Mouse (Mus musculus) myocyte (in vitro differentiated cells): ENCODE measurements around the gene Hmox2. TPM values are rescaled to one million over a fixed set of nuclear protein-coding genes. Genes with fewer than 3 reads are reported as not detected.
"Not testable (repeated sequence)": the region's sequence is repeated elsewhere in the genome, so short reads cannot be mapped to it uniquely, and the experiment has no call there.

Experiments used
- H3K27me3 ChIP-seq: one replicate; pipeline ENCODE4 v1.6.1; 2011; ENCODE audit not compliant: control insufficient read depth, insufficient read depth, insufficient read length
- H3K36me3 ChIP-seq: one replicate; pipeline ENCODE4 v1.6.1; 2011; ENCODE audit not compliant: control insufficient read depth, insufficient read depth
- H3K4me2 ChIP-seq: one replicate; pipeline ENCODE4 v1.6.1; 2011; ENCODE audit warnings: low read depth, control low read depth
- H3K4me3 ChIP-seq: one replicate; pipeline ENCODE4 v1.5.1; 2011; ENCODE audit warnings: mild to moderate bottlenecking, control low read depth, moderate library complexity
- H3K79me2 ChIP-seq: one replicate; pipeline ENCODE4 v1.6.1; 2011; ENCODE audit not compliant: control insufficient read depth, insufficient read depth
- H3ac ChIP-seq: one replicate; pipeline ENCODE4 v1.6.1; 2011; ENCODE audit not compliant: control insufficient read depth, insufficient read length
- CEBPB ChIP-seq: IDR thresholded peaks from 2 replicates; pipeline ENCODE4 v1.6.1; 2011; ENCODE audit warnings: mild to moderate bottlenecking, moderate library complexity; ENCODE audit not compliant: poor library complexity, insufficient read depth, severe bottlenecking
- E2F4 ChIP-seq: IDR thresholded peaks from one replicate; pipeline ENCODE4 v1.6.1; 2011; ENCODE audit warnings: mild to moderate bottlenecking, control low read depth, moderate library complexity; ENCODE audit not compliant: insufficient read depth
- MAX ChIP-seq: IDR thresholded peaks from one replicate; pipeline ENCODE4 v1.6.1; 2011; ENCODE audit warnings: low read depth, mild to moderate bottlenecking, control low read depth
- MYOD1 ChIP-seq, 3 experiments: IDR thresholded peaks; one replicate each; pipeline ENCODE4 v1.6.1; 2011; ENCODE audit warnings: control low read depth in 2 of 3, low read depth in 2 of 3, mild to moderate bottlenecking in 2 of 3, moderate library complexity in 1 of 3; ENCODE audit not compliant: insufficient read length in 2 of 3, control insufficient read depth in 1 of 3
- MYOG ChIP-seq, 3 experiments: IDR thresholded peaks; one replicate each; pipeline ENCODE4 v1.6.1; 2011; ENCODE audit warnings: control low read depth in 2 of 3, low read depth in 2 of 3, mild to moderate bottlenecking in 2 of 3; ENCODE audit not compliant: insufficient read length in 2 of 3, control insufficient read depth in 1 of 3, insufficient read depth in 1 of 3
- POLR2A ChIP-seq: IDR thresholded peaks from one replicate; pipeline ENCODE4 v1.6.1; 2011; ENCODE audit warnings: low read depth, mild to moderate bottlenecking, control low read depth, moderate library complexity; ENCODE audit not compliant: insufficient read length
- POLR2AphosphoS2 ChIP-seq: IDR thresholded peaks from one replicate; pipeline ENCODE4 v1.6.1; 2011; ENCODE audit warnings: low read depth, control low read depth; ENCODE audit not compliant: insufficient read length
- REST ChIP-seq: IDR thresholded peaks from one replicate; pipeline ENCODE4 v1.6.1; 2011; ENCODE audit warnings: mild to moderate bottlenecking, control low read depth, moderate library complexity; ENCODE audit not compliant: insufficient read depth, insufficient read length
- SRF ChIP-seq: IDR thresholded peaks from one replicate; pipeline ENCODE4 v1.6.1; 2011; ENCODE audit warnings: low read depth; ENCODE audit not compliant: control insufficient read depth, insufficient read length
- TCF12 ChIP-seq: IDR thresholded peaks from one replicate; pipeline ENCODE4 v1.6.1; 2011; ENCODE audit warnings: mild to moderate bottlenecking, control low read depth; ENCODE audit not compliant: poor library complexity, insufficient read depth, severe bottlenecking
- TCF3 ChIP-seq: IDR thresholded peaks from one replicate; pipeline ENCODE4 v1.6.1; 2011; ENCODE audit warnings: low read depth, control low read depth; ENCODE audit not compliant: insufficient read length
- USF1 ChIP-seq: IDR thresholded peaks from one replicate; pipeline ENCODE4 v1.6.1; 2011; ENCODE audit warnings: low read depth, mild to moderate bottlenecking, control low read depth, moderate library complexity
- polyA plus RNA-seq: library from polyadenylated mRNA; unstranded; fragments of >200 nt; fragmentation: generic; extraction: Trizol; gene quantifications from one replicate; pipeline ENCODE4 v1.2.1, GENCODE M21; 2012; ENCODE audit warnings: missing spikeins

Gene Hmox2
- polyA plus RNA-seq = 46.7 TPM

DNA sequence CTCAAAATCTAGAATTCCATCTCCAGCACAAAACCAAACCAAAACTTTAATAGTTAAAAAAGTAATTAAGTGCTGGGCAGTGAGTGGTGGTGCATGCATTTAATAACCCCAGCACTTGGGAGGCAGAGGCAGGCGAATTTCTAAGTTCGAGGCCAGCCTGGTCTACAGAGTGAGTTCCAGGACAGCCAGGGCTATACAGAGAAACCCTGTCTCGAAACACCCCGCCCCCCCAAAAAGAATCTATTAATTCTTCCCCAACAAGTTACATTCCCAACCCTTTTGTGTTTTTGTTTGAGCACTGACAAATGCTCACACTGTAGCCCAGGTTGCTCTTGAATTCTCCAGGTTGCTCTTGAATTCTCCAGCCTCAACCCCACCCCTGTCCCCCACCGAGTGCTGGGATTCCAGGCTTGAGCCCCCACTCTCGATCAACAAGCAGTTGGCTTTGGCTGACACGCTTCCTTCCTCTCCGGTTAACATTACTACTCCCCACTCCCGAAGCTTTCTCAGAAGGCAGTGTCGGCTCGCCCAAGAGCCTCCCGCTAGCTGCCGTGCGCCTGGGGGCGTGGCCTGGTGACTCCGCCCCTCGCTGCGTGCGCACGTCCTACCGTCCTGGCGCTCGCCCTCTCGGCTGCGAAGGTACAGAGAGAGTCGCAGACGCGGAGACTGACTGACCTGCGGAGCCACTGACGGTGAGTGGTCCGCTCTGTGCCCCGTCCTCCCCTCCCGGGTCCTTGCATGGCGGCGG lies at the start of gene Hmox2:
Gene Hmox2 (plus strand): TSS at position 582 of the 748 bp plus-strand sequence.
- Histone ChIP-seq H3K27me3 (no peaks in the 10 kb centered on the region), H3ac (peak within 1 kb of the TSS; percentile 43), H3K4me2 (peak within 1 kb of the TSS; percentile 99), H3K4me3 (peak within 1 kb of the TSS; percentile 74), H3K36me3 (no peaks in the 10 kb centered on the region), H3K79me2 (peaks cover 39% of the 10 kb centered on the region)
- no peak for TF ChIP-seq MAX
- TF ChIP-seq E2F4 = no peak
- peak; percentile 98 for TF ChIP-seq POLR2AphosphoS2
- no peak for TF ChIP-seq REST
- TF ChIP-seq SRF = no peak
- TF ChIP-seq USF1 = no peak
- no peak for TF ChIP-seq CEBPB
- peak; percentile 97 for TF ChIP-seq POLR2A
- TF ChIP-seq MYOD1 (IDR thresholded peaks at IDR 0.05; ENCODE audit: control insufficient read depth in 1 of 3, insufficient read length in 2 of 3, low read depth in 2 of 3) = no peak
- TF ChIP-seq MYOG (IDR thresholded peaks at IDR 0.05; ENCODE audit: control insufficient read depth in 1 of 3, insufficient read depth in 1 of 3, insufficient read length in 2 of 3, low read depth in 2 of 3) = no peak

DNA sequence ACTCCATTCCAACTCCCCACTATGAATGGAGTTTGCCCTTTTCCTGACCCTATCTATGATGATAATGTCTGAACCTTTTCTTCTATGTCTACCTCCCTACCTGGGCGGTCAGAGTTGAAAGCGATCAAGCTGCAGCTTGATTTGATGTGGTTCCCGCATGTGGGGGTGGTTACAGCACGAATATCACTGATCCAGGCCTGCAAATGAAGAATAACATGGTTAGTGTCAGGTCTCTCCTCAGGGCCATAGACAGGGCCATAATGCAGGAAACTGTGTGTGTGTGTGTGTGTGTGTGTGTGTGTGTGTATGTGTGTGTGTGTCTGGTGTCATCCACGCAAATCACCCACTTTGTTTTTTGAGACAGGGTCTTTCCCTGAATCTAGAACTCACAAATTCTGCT lies 49.3 kb upstream of the Hmox2 start:
- Histone ChIP-seq H3K4me2 (no peak overlapping the region), H3K36me3 (peaks cover 38% of the 10 kb centered on the region), H3K79me2 (no peaks in the 10 kb centered on the region), H3ac (no peak overlapping the region), H3K4me3 (no peak overlapping the region), H3K27me3 (no peaks in the 10 kb centered on the region)
- TF ChIP-seq E2F4 (no peak), POLR2AphosphoS2 (no peak), TCF3 (no peak), USF1 (no peak), SRF (no peak), CEBPB (no peak), TCF12 (no peak), POLR2A (no peak), MYOG (IDR thresholded peaks at IDR 0.05; ENCODE audit: control insufficient read depth in 1 of 3, insufficient read depth in 1 of 3, insufficient read length in 2 of 3, low read depth in 2 of 3) (no peak), MYOD1 (IDR thresholded peaks at IDR 0.05; ENCODE audit: control insufficient read depth in 1 of 3, insufficient read length in 2 of 3, low read depth in 2 of 3) (no peak), MAX (no peak), REST (no peak)

DNA sequence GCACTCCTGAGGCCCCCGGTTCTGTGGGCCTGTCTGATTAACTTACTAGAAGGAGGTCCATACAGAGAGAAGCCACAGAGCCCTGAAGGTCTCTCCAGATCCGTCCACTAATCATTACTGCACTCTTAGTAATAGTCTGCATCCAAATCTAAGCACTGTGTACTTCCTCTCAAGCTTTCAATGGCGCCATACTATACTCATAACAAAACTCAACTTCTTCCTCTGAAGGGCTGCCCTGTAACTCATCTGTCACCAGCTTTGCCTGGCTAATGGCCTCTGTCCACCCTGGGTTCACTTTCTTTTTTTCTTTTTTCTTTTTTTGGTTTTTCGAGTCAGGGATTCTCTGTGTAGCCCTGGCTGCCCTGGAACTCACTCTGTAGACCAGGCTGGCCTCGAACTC lies 48.1 kb upstream of the Hmox2 start:
- Histone ChIP-seq H3K27me3 (no peaks in the 10 kb centered on the region), H3K4me2 (peak overlapping the region; percentile 87), H3ac (no peak overlapping the region), H3K79me2 (no peaks in the 10 kb centered on the region), H3K4me3 (peak overlapping the region; percentile 58), H3K36me3 (peaks cover 28% of the 10 kb centered on the region)
- TF ChIP-seq TCF12 = no peak
- TF ChIP-seq MAX = no peak
- TF ChIP-seq REST = no peak
- TF ChIP-seq MYOD1 (IDR thresholded peaks at IDR 0.05; ENCODE audit: control insufficient read depth in 1 of 3, insufficient read length in 2 of 3, low read depth in 2 of 3) = no peak
- no peak for TF ChIP-seq POLR2AphosphoS2
- TF ChIP-seq TCF3 = no peak
- no peak for TF ChIP-seq USF1
- TF ChIP-seq E2F4 = no peak
- TF ChIP-seq MYOG (IDR thresholded peaks at IDR 0.05; ENCODE audit: control insufficient read depth in 1 of 3, insufficient read depth in 1 of 3, insufficient read length in 2 of 3, low read depth in 2 of 3) = no peak
- no peak for TF ChIP-seq POLR2A
- TF ChIP-seq SRF = no peak
- no peak for TF ChIP-seq CEBPB

DNA sequence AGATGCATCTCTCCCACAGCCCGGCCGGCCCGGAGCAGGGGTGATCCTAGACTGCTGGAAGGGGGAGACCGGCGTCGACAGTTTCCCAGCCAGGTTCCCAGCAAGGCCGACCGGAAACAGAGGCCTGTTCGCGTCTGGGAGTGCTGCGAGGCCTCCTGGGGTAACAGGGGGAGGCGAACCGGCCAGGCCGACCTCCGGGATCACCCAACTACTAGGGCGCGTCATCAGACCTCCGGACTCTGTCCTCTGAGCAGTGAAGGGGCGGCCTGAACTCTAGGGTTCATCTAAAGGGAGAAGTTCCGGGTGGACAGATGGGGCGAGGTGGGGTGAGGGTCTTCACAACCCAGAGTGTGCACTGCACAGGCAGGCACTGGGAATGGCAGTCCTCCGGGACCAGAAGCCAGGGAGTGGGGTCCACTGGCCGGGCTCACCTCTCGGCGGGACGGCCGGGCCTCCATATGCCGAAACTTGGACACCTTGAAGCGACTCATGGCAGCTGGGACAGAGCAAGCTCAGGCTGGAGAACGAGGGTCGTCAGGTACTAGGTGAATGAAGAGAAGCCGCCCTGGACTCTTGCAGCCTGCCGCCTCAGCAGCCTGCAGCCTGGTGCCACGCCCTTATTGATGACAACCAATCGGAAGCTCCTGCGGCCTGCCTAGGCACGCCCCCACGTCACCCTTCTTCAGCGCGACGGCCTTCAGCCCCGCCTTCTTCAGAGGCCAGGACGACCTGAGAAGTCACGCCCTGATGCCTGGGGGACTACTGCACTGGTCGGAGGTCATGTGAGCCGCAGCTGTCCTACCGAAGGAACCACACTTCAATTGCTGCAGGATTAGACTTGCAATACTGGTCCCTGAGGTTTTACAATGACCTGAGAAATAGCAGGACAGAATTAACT lies 46.8 kb upstream of the Hmox2 start, which contains the start of gene Coro7:
Gene Coro7 (minus strand): TSS at position 657 of the 898 bp plus-strand sequence.
- Histone ChIP-seq H3K4me2 (peak within 1 kb of the TSS; percentile 87), H3K4me3 (peak within 1 kb of the TSS; percentile 58)

DNA sequence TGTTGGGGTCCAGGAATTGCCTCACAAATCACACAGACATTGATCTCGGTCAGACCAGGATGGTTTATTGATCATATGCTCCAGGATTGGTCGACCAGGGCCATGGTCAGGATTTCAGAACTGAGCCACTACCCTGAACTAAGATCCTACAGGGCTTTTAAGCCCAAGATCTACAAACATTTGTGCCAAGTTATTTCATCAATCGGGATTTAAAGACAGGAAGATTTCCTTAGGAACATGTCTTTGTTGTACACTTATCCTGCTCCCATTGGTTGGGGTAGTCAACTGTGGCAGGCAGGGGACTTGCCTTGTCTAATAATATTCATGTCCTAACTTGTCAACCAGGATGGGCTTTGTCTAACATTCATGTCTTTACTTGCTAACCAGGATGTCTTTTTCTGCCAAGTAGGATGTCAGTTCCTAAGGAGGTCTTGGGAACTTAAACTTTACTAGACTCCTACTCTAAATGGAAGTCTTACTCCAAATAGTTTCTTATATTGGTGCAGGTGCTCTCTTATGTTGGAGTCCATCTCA lies 45.2 kb upstream of the Hmox2 start:
- not testable (repeated sequence) for H3K4me3 ChIP-seq, H3K4me2 ChIP-seq, H3K27me3 ChIP-seq, H3K36me3 ChIP-seq, H3ac ChIP-seq
- H3K79me2 ChIP-seq = peaks cover 21% of the 10 kb centered on the region

More for the DNA sequence above, 46.8 kb upstream of the Hmox2 start, which contains the start of gene Coro7:
- Histone ChIP-seq H3K27me3 (no peaks in the 10 kb centered on the region), H3ac (peak within 1 kb of the TSS; percentile 44), H3K36me3 (peaks cover 23% of the 10 kb centered on the region), H3K79me2 (peaks cover 4% of the 10 kb centered on the region)
- TF ChIP-seq POLR2AphosphoS2 = peak; percentile 89
- peak in 2 of 3 experiments; percentile 85 to 90 for TF ChIP-seq MYOD1 (IDR thresholded peaks at IDR 0.05; ENCODE audit: control insufficient read depth in 1 of 3, insufficient read length in 2 of 3, low read depth in 2 of 3)
- TF ChIP-seq SRF = no peak
- no peak for TF ChIP-seq TCF3
- TF ChIP-seq MAX = no peak
- peak; percentile 66 to 92 (median 83) for TF ChIP-seq MYOG (IDR thresholded peaks at IDR 0.05; ENCODE audit: control insufficient read depth in 1 of 3, insufficient read depth in 1 of 3, insufficient read length in 2 of 3, low read depth in 2 of 3)
- TF ChIP-seq TCF12 = no peak
- TF ChIP-seq E2F4 = no peak
- TF ChIP-seq CEBPB = no peak
- TF ChIP-seq POLR2A = peak; percentile 80
- TF ChIP-seq REST = no peak
- peak; percentile 85 for TF ChIP-seq USF1
